Mouse (Mus musculus) thymus, adult 2 months (tissue): Measurements from ENCODE around the gene Gm36210. TPM values are rescaled to one million over a fixed set of nuclear protein-coding genes. Genes with fewer than 3 reads are reported as not detected.

Experiments used
- DNase-seq: peaks from one replicate; pipeline ENCODE4 v3.0.0; 2021
- H3K27ac ChIP-seq: fragments of 200-500 bp; 2 replicates; pipeline ENCODE4 v1.5.1; 2012; ENCODE audit warnings: low read length, control low read depth; ENCODE audit not compliant: control insufficient read depth, insufficient read depth
- H3K27me3 ChIP-seq: fragments of 200-500 bp; 2 replicates; pipeline ENCODE4 v1.6.1; 2012; ENCODE audit warnings: mild to moderate bottlenecking, low read length, moderate library complexity, mixed read lengths; ENCODE audit not compliant: control insufficient read depth, insufficient read depth
- H3K36me3 ChIP-seq: fragments of 200-500 bp; 2 replicates; pipeline ENCODE4 v1.6.1; 2012; ENCODE audit warnings: mild to moderate bottlenecking, low read length, moderate library complexity; ENCODE audit not compliant: control insufficient read depth, insufficient read depth
- H3K4me1 ChIP-seq: fragments of 200-500 bp; replicated peaks from 2 replicates; pipeline ENCODE4 v1.6.1; 2012; ENCODE audit warnings: low read length; ENCODE audit not compliant: control insufficient read depth, insufficient read depth
- H3K4me3 ChIP-seq: fragments of 200-500 bp; 2 replicates; pipeline ENCODE4 v1.5.1; 2012; ENCODE audit warnings: mild to moderate bottlenecking, low read length, control low read depth, moderate library complexity; ENCODE audit not compliant: control insufficient read depth, insufficient read depth
- CTCF ChIP-seq: fragments of 200-500 bp; IDR thresholded peaks from 2 replicates; pipeline ENCODE4 v1.5.1; 2012; ENCODE audit warnings: mild to moderate bottlenecking, control low read depth, low read length, moderate library complexity, borderline replicate concordance; ENCODE audit not compliant: control insufficient read depth, poor library complexity, insufficient read depth; ENCODE audit errors: extremely low read depth
- POLR2A ChIP-seq: fragments of 200-500 bp; IDR thresholded peaks from 2 replicates; pipeline ENCODE4 v1.6.1; 2012; ENCODE audit warnings: mild to moderate bottlenecking, low read length, control low read depth, moderate library complexity; ENCODE audit not compliant: control insufficient read depth, poor library complexity, insufficient read depth; ENCODE audit errors: extremely low read depth
- WGBS: fragments of 180-500 bp; shearing (Covaris S2); methylation state at CpG from one replicate; pipeline ENCODE4 v1.1.7; 2018; 5-methylcytosine and 5-hydroxymethylcytosine counted together
- polyA plus RNA-seq: library from polyadenylated mRNA; depleted of rRNA; stranded (reverse); fragments of >200 nt; gene quantifications from 2 replicates; pipeline ENCODE4 v1.2.3, GENCODE M21; 2012

Gm36210 gene
- polyA plus RNA-seq, 1 experiment = 0.15 TPM

DNA sequence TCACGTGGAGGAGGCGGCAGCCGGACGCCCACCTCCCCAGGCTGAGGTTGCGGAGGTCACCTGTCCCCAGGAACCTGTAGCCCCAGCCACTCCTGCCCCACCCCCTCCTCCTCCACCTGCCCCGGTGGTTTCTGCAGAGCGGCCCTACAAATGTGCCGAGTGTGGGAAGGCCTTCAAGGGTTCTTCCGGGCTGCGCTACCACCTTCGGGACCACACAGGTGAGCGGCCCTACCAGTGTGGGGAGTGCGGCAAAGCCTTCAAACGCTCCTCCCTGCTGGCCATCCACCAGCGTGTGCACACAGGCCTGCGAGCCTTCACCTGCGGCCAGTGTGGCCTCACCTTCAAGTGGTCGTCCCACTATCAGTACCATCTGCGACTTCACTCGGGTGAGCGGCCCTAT, 13.7 kb upstream of the Gm36210 start:
- Histone ChIP-seq H3K4me3 (no peak overlapping the region), H3K36me3 (peaks cover 19% of the 10 kb centered on the region), H3K27ac (no peak overlapping the region), H3K4me1 (peaks cover 21% of the 10 kb centered on the region), H3K27me3 (peaks cover 11% of the 10 kb centered on the region)
- no peak for DNase-seq
- WGBS = 98% methylated on average over 21 of the region's 21 CpGs
- TF ChIP-seq POLR2A = no peak
- no peak for TF ChIP-seq CTCF

DNA sequence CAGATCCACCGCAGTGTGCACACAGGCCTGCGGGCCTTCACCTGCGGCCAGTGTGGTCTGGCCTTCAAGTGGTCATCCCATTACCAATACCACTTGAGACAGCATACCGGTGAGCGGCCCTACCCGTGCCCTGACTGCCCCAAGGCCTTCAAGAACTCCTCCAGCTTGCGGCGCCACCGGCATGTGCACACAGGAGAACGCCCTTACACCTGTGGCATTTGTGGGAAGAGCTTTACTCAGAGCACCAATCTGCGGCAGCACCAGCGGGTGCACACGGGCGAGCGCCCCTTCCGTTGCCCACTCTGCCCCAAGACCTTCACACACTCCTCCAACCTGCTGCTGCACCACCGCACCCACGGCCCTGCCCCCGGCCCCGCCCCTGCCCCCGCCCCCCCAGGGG, 12.8 kb upstream of the Gm36210 start:
- H3K36me3 ChIP-seq = peaks cover 19% of the 10 kb centered on the region
- H3K4me1 ChIP-seq = peaks cover 21% of the 10 kb centered on the region
- WGBS = 98% methylated on average over 21 of the region's 21 CpGs
- DNase-seq = no peak
- H3K4me3 ChIP-seq = no peak overlapping the region
- peaks cover 7% of the 10 kb centered on the region for H3K27me3 ChIP-seq
- no peak overlapping the region for H3K27ac ChIP-seq
- TF ChIP-seq POLR2A (no peak), CTCF (no peak)

- 97% methylated on average over 15 of the region's 15 CpGs for WGBS
- Histone ChIP-seq H3K36me3 (peaks cover 19% of the 10 kb centered on the region), H3K27ac (no peak overlapping the region), H3K27me3 (peaks cover 3% of the 10 kb centered on the region; the same call in 1 of the 2 replicates), H3K4me3 (no peak overlapping the region), H3K4me1 (peaks cover 20% of the 10 kb centered on the region)
- no peak for TF ChIP-seq CTCF
- TF ChIP-seq POLR2A = no peak
- DNase-seq = no peak
Observed at GRCm38 (mm10) chr7:4918681-4919080, 12.4 kb upstream of the Gm36210 start.

DNA sequence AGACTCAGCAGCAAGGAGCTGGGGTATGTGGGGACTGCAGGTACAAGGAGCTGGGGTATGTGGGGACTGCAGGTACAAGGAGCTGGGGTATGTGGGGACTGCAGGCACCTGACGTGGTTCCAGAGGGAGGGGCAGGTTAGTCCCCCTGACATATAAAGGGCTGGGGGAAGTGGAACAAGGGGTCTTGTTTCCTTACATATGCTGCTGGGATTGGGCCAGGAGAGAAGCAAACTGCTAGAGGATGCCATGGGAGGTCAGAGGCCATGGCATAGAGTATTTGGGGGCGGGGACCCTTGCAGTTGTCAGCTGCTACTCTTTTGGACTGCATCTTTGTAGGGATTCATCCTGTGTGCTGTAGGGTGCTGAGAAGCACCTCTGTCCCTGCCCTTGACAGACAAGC, 11.2 kb upstream of the Gm36210 start:
- Histone ChIP-seq H3K4me1 (peaks cover 9% of the 10 kb centered on the region), H3K36me3 (peaks cover 19% of the 10 kb centered on the region), H3K4me3 (no peak overlapping the region), H3K27me3 (no peaks in the 10 kb centered on the region), H3K27ac (no peak overlapping the region)
- DNase-seq = no peak
- 86% methylated on average over 2 of the region's 2 CpGs for WGBS
- TF ChIP-seq POLR2A = no peak
- TF ChIP-seq CTCF = no peak

DNA sequence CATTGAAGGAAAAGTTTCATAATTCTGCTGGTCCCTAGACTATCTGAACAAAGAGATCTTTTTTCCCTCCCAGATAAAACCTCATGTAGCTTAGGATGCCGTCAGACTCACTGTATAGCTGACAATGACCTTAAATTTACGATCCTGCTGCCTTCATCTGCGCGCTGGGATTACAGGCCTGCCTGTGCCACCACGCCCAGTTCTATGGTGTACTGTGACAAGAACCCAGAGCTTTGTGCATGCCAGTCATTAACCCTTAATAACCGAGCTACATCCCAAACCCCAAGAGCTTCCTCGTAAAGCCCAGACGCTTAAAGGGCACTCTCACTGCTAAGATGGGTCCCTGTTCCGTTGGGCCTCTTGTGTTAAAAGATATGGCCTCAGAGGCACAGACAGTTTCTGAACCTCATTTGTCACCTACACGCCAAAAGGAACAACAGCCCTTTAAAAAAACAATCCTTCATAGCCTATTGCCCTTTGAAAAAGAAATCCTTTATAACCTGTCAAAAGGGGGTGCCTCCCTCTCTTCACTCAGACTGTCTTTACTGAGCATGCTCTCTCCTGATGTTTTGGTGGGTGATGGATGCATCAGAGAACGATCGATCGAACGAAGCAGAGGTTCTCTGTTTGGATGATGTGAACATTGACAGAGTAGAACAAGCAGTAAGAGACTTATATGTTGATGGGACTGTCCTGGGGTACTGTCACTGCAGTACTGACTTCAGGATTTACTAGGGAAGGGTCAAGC, 9.5 kb upstream of the Gm36210 start:
- H3K36me3 ChIP-seq = peaks cover 19% of the 10 kb centered on the region
- peaks cover 7% of the 10 kb centered on the region; the same call in 1 of the 2 replicates for H3K4me1 ChIP-seq
- H3K27ac ChIP-seq = peak overlapping the region; percentile 86
- H3K4me3 ChIP-seq = peak overlapping the region; percentile 55
- 16% methylated on average over 14 of the region's 14 CpGs for WGBS
- DNase-seq = peak; percentile 35
- no peaks in the 10 kb centered on the region for H3K27me3 ChIP-seq
- TF ChIP-seq CTCF (no peak), POLR2A (no peak)

DNA sequence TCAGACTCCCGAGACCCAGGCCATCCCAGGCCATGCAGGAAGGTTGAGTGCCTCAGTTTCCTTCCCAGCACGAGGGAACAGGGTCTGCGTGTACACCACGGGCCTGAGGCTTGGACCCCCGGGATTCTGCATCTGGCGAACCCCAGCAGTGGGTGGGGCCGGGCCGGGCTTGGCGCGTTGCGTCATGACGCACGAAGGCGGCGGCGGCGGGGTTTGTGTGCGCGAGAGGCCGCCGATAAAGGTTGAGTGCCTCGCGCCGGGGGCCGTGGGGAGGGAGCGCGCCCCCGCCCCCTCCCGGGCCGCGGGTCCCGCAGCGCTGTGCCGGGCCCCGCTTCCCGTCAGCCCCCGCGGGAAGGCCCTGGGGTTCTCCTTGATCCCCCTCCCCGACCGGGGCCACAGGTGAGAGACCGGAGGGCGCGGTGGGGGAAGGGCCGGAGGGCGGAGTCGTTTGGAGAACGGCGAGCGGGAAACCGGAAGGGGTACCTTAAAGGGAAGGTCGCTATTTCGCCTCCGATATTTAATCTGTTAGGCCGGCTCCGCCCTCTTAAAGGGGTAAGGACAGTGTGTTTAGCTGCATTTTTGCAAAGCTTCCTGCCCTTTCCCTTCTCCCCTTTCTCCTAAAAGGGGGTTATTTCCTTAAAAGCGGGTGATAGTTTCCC, 8.8 kb upstream of the Gm36210 start, which contains the start of gene Zfp628:
Gene Zfp628, plus strand, starts transcription at position 211 of the 659 bp plus-strand sequence.
- H3K27ac ChIP-seq = peak within 1 kb of the TSS; percentile 86
- DNase-seq = peak; percentile 95
- H3K27me3 ChIP-seq = no peaks in the 10 kb centered on the region
- H3K4me1 ChIP-seq = peaks cover 7% of the 10 kb centered on the region; the same call in 1 of the 2 replicates
- peaks cover 13% of the 10 kb centered on the region for H3K36me3 ChIP-seq
- 0 out of 2 replicates have a peak, but pooled peaks have one; percentile 54 for TF ChIP-seq CTCF
- TF ChIP-seq POLR2A = peak; percentile 88
- WGBS = under 1% methylated on average over 55 of the region's 56 CpGs
- peak within 1 kb of the TSS; percentile 55 for H3K4me3 ChIP-seq

GRCm38 (mm10) chr7:4912248-4912647, 5.9 kb upstream of the Gm36210 start:
- Histone ChIP-seq H3K4me1 (peaks cover 7% of the 10 kb centered on the region; the same call in 1 of the 2 replicates), H3K36me3 (no peaks in the 10 kb centered on the region), H3K27ac (no peak overlapping the region), H3K27me3 (no peaks in the 10 kb centered on the region), H3K4me3 (no peak overlapping the region)
- WGBS = 78% methylated on average over 5 of the region's 5 CpGs
- no peak for DNase-seq
- no peak for TF ChIP-seq CTCF
- no peak for TF ChIP-seq POLR2A
